Mouse (Mus musculus): ENCODE results near the gene Naa38. TPM values are rescaled to one million over a fixed set of nuclear protein-coding genes. Genes with fewer than 3 reads are reported as not detected.

The Naa38 gene
- total and polyA plus RNA-seq, 2 experiments from 2014 or later = 99.0 to 162 TPM

- Histone ChIP-seq H3K4me2 (ENCODE audit: low read depth, low read length) (peak overlapping the region; percentile 92; the same call in 1 of the 2 replicates), H3K36me3 (ENCODE audit: insufficient read depth, low read length) (peaks cover 33% of the 10 kb centered on the region), H3K4me1 (ENCODE audit: insufficient read depth, low read length) (0 out of 2 replicates have a peak, but pooled peaks cover 3% of the 10 kb centered on the region), H3K27ac (no peak overlapping the region), H3K9me3 (ENCODE audit: low read length) (no peaks in the 10 kb centered on the region), H3K9ac (replicated peaks; ENCODE audit: low read length) (no peak overlapping the region), H3K27me3 (ENCODE audit: insufficient read depth, low read length) (no peaks in the 10 kb centered on the region), H3K4me3 (ENCODE audit: low read length) (no peak overlapping the region)
- no peak for TF ChIP-seq CTCF (IDR thresholded peaks at IDR 0.05; ENCODE audit: low read depth)
- ATAC-seq = no peak
- DNase-seq (ENCODE audit: low spot score) = no peak
- 32% methylated on average over 21 of the region's 21 CpGs for WGBS
Observed at GRCm38 (mm10) chr11:69398486-69399200, 3.4 kb downstream of the Naa38 start.

DNA sequence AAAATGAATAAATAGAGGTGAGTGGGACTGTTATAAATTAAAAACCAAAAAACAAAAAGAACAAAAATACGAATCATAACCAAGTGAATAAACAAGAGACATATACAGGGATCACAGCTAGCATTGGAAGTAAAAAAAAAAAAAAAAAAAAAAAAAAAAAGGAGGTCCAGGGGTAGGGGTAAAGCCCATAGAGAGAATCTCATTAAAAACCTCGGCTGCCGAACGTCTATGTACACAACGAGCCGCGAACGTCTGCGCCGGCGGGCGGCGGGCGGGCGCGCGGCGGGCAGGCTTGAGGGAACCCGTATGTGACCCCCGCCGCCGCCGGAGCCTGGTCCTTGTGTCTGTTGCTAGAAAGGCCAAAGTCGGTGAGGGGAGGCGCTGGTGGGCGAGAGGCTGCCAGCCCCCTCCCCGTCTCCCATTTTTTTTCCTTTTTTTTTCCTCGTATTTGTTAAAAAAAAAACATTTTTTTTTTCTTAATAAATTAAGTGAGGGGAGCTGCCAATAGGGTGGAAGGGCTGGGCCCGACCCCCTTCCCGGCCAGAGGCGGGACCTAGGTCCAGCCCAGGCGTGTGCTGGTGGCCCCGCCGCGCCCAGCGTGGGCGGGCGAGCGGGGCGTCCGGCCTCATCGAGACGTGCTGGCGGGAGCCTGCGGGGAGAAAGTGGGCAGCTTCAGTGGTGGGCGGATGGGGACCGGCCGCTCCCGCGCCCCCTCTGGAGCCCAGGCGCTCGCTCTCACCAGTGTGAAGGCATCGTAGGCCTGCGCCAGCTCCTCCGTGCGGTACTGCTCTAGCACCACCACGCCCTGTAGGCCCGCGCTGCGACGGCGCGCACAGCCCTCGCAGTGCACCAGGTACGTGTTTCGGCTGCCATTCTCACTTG lies 4.2 kb downstream of the Naa38 start:
- WGBS = 25% methylated on average over 65 of the region's 66 CpGs
- no peak overlapping the region for H3K27ac ChIP-seq
- DNase-seq (ENCODE audit: low spot score) (peak; percentile 12), ATAC-seq (no peak)
- TF ChIP-seq CTCF (IDR thresholded peaks at IDR 0.05; ENCODE audit: low read depth) = no peak
- peaks cover 40% of the 10 kb centered on the region for H3K36me3 ChIP-seq (ENCODE audit: insufficient read depth, low read length)
- H3K27me3 ChIP-seq (ENCODE audit: insufficient read depth, low read length) = no peaks in the 10 kb centered on the region
- no peaks in the 10 kb centered on the region for H3K9me3 ChIP-seq (ENCODE audit: low read length)
- no peak overlapping the region for H3K4me2 ChIP-seq (ENCODE audit: low read depth, low read length)
- no peak overlapping the region for H3K9ac ChIP-seq (replicated peaks; ENCODE audit: low read length)
- H3K4me3 ChIP-seq (ENCODE audit: low read length) = no peak overlapping the region
- H3K4me1 ChIP-seq (ENCODE audit: insufficient read depth, low read length) = 0 out of 2 replicates have a peak, but pooled peaks cover 3% of the 10 kb centered on the region

GRCm38 (mm10) chr11:69400083-69400850 lies 5.0 kb downstream of the Naa38 start:
- WGBS = 76% methylated on average over 25 of the region's 25 CpGs
- ATAC-seq (no peak), DNase-seq (ENCODE audit: low spot score) (no peak)
- H3K4me2 ChIP-seq (ENCODE audit: low read depth, low read length) = no peak overlapping the region
- no peak overlapping the region for H3K27ac ChIP-seq
- H3K4me1 ChIP-seq (ENCODE audit: insufficient read depth, low read length) = 0 out of 2 replicates have a peak, but pooled peaks cover 3% of the 10 kb centered on the region
- TF ChIP-seq CTCF (IDR thresholded peaks at IDR 0.05; ENCODE audit: low read depth) = no peak
- no peaks in the 10 kb centered on the region for H3K9me3 ChIP-seq (ENCODE audit: low read length)
- no peak overlapping the region for H3K4me3 ChIP-seq (ENCODE audit: low read length)
- H3K27me3 ChIP-seq (ENCODE audit: insufficient read depth, low read length) = no peaks in the 10 kb centered on the region
- H3K36me3 ChIP-seq (ENCODE audit: insufficient read depth, low read length) = peaks cover 48% of the 10 kb centered on the region
- no peak overlapping the region for H3K9ac ChIP-seq (replicated peaks; ENCODE audit: low read length)

- TF ChIP-seq CTCF (IDR thresholded peaks at IDR 0.05; ENCODE audit: low read depth) = peak; percentile 98
- ATAC-seq = peak; percentile 73
Observed at GRCm38 (mm10) chr11:69401210-69401637, 5.9 kb downstream of the Naa38 start.

DNA sequence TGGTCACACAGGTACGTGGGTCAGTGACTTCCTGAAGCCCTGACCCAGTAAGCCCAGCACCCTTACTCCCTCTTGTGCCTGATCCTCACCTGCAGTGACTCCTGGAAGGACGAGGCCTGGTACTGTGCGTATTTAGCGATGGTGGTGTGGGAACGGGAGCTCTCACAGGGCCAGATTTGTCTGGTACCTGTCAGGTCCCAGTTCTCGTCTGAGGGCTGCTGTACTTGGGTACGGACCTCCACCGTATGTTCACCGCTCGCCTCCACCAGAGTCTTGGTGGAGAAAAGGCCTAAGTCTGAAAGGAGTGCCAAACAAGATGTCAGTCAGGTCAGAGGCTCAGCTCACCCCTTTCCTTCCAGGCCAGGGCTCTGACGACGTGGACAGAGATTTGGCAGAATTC lies 6.7 kb downstream of the Naa38 start:
- no peaks in the 10 kb centered on the region for H3K4me1 ChIP-seq (ENCODE audit: insufficient read depth, low read length)
- TF ChIP-seq CTCF (IDR thresholded peaks at IDR 0.05; ENCODE audit: low read depth) = no peak
- WGBS = 85% methylated on average over 12 of the region's 12 CpGs
- H3K27me3 ChIP-seq (ENCODE audit: insufficient read depth, low read length) = no peaks in the 10 kb centered on the region
- no peaks in the 10 kb centered on the region for H3K9me3 ChIP-seq (ENCODE audit: low read length)
- no peak overlapping the region for H3K9ac ChIP-seq (replicated peaks; ENCODE audit: low read length)
- no peak overlapping the region for H3K4me2 ChIP-seq (ENCODE audit: low read depth, low read length)
- no peak overlapping the region for H3K4me3 ChIP-seq (ENCODE audit: low read length)
- H3K27ac ChIP-seq = no peak overlapping the region
- DNase-seq (ENCODE audit: low spot score) (no peak), ATAC-seq (no peak)
- H3K36me3 ChIP-seq (ENCODE audit: insufficient read depth, low read length) = peaks cover 65% of the 10 kb centered on the region

More at GRCm38 (mm10) chr11:69401210-69401637, 5.9 kb downstream of the Naa38 start:
- H3K4me1 ChIP-seq (ENCODE audit: insufficient read depth, low read length) = 0 out of 2 replicates have a peak, but pooled peaks cover 3% of the 10 kb centered on the region
- H3K9ac ChIP-seq (replicated peaks; ENCODE audit: low read length) = no peak overlapping the region
- H3K4me3 ChIP-seq (ENCODE audit: low read length) = no peak overlapping the region
- no peaks in the 10 kb centered on the region for H3K27me3 ChIP-seq (ENCODE audit: insufficient read depth, low read length)
- H3K36me3 ChIP-seq (ENCODE audit: insufficient read depth, low read length) = peaks cover 58% of the 10 kb centered on the region
- DNase-seq (ENCODE audit: low spot score) = peak; percentile 98
- no peak overlapping the region for H3K4me2 ChIP-seq (ENCODE audit: low read depth, low read length)
- H3K9me3 ChIP-seq (ENCODE audit: low read length) = no peaks in the 10 kb centered on the region
- H3K27ac ChIP-seq = no peak overlapping the region
- WGBS = 18% methylated on average over 22 of the region's 22 CpGs
